Mouse (Mus musculus): Measurements from ENCODE around the gene A630001G21Rik.

Gene A630001G21Rik

GRCm38 (mm10) chr1:85771976-85772375 lies 6.5 kb downstream of the A630001G21Rik start:
- no peak for DNase-seq (ENCODE audit: low read depth, low spot score)

GRCm38 (mm10) chr1:85767754-85768153 lies 10.7 kb downstream of the A630001G21Rik start:
- no peak for DNase-seq (ENCODE audit: low read depth, low spot score)

GRCm38 (mm10) chr1:85766120-85766519 lies 12.3 kb downstream of the A630001G21Rik start:
- no peak for DNase-seq (ENCODE audit: low read depth, low spot score)

- no peak for DNase-seq (ENCODE audit: low read depth, low spot score)
These were observed 14.2 kb downstream of the A630001G21Rik start for GRCm38 (mm10) chr1:85764291-85764690.

GRCm38 (mm10) chr1:85763386-85763785 lies 15.1 kb downstream of the A630001G21Rik start:
- no peak for DNase-seq (ENCODE audit: low read depth, low spot score)

GRCm38 (mm10) chr1:85761665-85762064 lies 16.8 kb downstream of the A630001G21Rik start:
- no peak for DNase-seq (ENCODE audit: low read depth, low spot score)

GRCm38 (mm10) chr1:85758969-85759293 lies 19.5 kb downstream of the A630001G21Rik start:
- DNase-seq (ENCODE audit: low read depth, low spot score), result no peak

GRCm38 (mm10) chr1:85758231-85758968 lies 20.0 kb downstream of the A630001G21Rik start:
- DNase-seq (ENCODE audit: low read depth, low spot score), result no peak

GRCm38 (mm10) chr1:85757531-85758230 lies 20.8 kb downstream of the A630001G21Rik start:
- DNase-seq (ENCODE audit: low read depth, low spot score), result no peak

GRCm38 (mm10) chr1:85751932-85752680 lies 26.3 kb downstream of the A630001G21Rik start:
- no peak for DNase-seq (ENCODE audit: low read depth, low spot score)

GRCm38 (mm10) chr1:85751494-85751893 lies 26.9 kb downstream of the A630001G21Rik start:
- DNase-seq (ENCODE audit: low read depth, low spot score), result no peak

- no peak for DNase-seq (ENCODE audit: low read depth, low spot score)
These were observed 27.8 kb downstream of the A630001G21Rik start for GRCm38 (mm10) chr1:85750650-85751049.

- no peak for DNase-seq (ENCODE audit: low read depth, low spot score)
These were observed 28.6 kb downstream of the A630001G21Rik start for GRCm38 (mm10) chr1:85749829-85750228.

GRCm38 (mm10) chr1:85746511-85746910 lies 31.9 kb downstream of the A630001G21Rik start:
- DNase-seq (ENCODE audit: low read depth, low spot score), result no peak

- DNase-seq (ENCODE audit: low read depth, low spot score), result no peak
These were observed 33.9 kb downstream of the A630001G21Rik start for GRCm38 (mm10) chr1:85744539-85744938.

- no peak for DNase-seq (ENCODE audit: low read depth, low spot score)
These were observed 35.4 kb downstream of the A630001G21Rik start for GRCm38 (mm10) chr1:85742916-85743505.

GRCm38 (mm10) chr1:85742333-85742732 lies 36.1 kb downstream of the A630001G21Rik start:
- no peak for DNase-seq (ENCODE audit: low read depth, low spot score)

- no peak for DNase-seq (ENCODE audit: low read depth, low spot score)
These were observed 37.5 kb downstream of the A630001G21Rik start for GRCm38 (mm10) chr1:85740923-85741322.

GRCm38 (mm10) chr1:85739819-85740218 lies 38.6 kb downstream of the A630001G21Rik start:
- DNase-seq (ENCODE audit: low read depth, low spot score), result no peak

- no peak for DNase-seq (ENCODE audit: low read depth, low spot score)
These were observed 39.4 kb downstream of the A630001G21Rik start for GRCm38 (mm10) chr1:85739000-85739399.

- peak; percentile 62 for DNase-seq (ENCODE audit: low read depth, low spot score)
These were observed 41.9 kb downstream of the A630001G21Rik start for GRCm38 (mm10) chr1:85736355-85737184.

Data from c-Kit-negative CD71-positive TER-119-positive erythroid progenitor cells, embryonic 14.5 days (primary cell).